Mouse (Mus musculus): ENCODE measurements at regions not wholly inside any gene's neighbourhood (a gene's known extent, or its start where the extent isn't known, plus 50 kb on each side); places are given as distances from the start of the nearest gene placed in this dataset.

GRCm38 (mm10) chr19:32921021-32921420, 163.7 kb downstream of the Pten start:
- Histone ChIP-seq H3K27me3 (replicated peaks; ENCODE audit: control insufficient read depth, insufficient read depth, low read length) (no peaks in the 10 kb centered on the region), H3K27ac (ENCODE audit: insufficient read depth, low read depth, low read length) (no peak overlapping the region), H3K36me3 (ENCODE audit: control insufficient read depth, insufficient read depth, low read length) (no peaks in the 10 kb centered on the region), H3K4me1 (ENCODE audit: control insufficient read depth, insufficient read depth, low read length) (no peaks in the 10 kb centered on the region), H3K4me3 (ENCODE audit: insufficient read depth, low read depth, low read length) (no peak overlapping the region)
- no peak for DNase-seq
- 88% methylated on average over 3 of the region's 3 CpGs for WGBS
- TF ChIP-seq CTCF (conservative IDR thresholded peaks at IDR 0.05; ENCODE audit: insufficient read depth, insufficient read length, low read depth, low read length) = no peak

GRCm38 (mm10) chr19:32923911-32924310, 166.6 kb downstream of the Pten start:
- Histone ChIP-seq H3K4me1 (ENCODE audit: control insufficient read depth, insufficient read depth, low read length) (no peaks in the 10 kb centered on the region), H3K36me3 (ENCODE audit: control insufficient read depth, insufficient read depth, low read length) (no peaks in the 10 kb centered on the region), H3K4me3 (ENCODE audit: insufficient read depth, low read depth, low read length) (no peak overlapping the region), H3K27me3 (replicated peaks; ENCODE audit: control insufficient read depth, insufficient read depth, low read length) (no peaks in the 10 kb centered on the region), H3K27ac (ENCODE audit: insufficient read depth, low read depth, low read length) (no peak overlapping the region)
- DNase-seq = no peak
- WGBS = 92% methylated on average over 3 of the region's 3 CpGs
- TF ChIP-seq CTCF (conservative IDR thresholded peaks at IDR 0.05; ENCODE audit: insufficient read depth, insufficient read length, low read depth, low read length) (no peak), POLR2A (IDR thresholded peaks at IDR 0.05; ENCODE audit: low read depth, low read length) (no peak)

- Histone ChIP-seq H3K36me3 (ENCODE audit: control insufficient read depth, insufficient read depth, low read length) (no peaks in the 10 kb centered on the region), H3K27ac (ENCODE audit: insufficient read depth, low read depth, low read length) (no peak overlapping the region), H3K27me3 (replicated peaks; ENCODE audit: control insufficient read depth, insufficient read depth, low read length) (no peaks in the 10 kb centered on the region), H3K4me3 (ENCODE audit: insufficient read depth, low read depth, low read length) (no peak overlapping the region), H3K4me1 (ENCODE audit: control insufficient read depth, insufficient read depth, low read length) (no peaks in the 10 kb centered on the region)
- WGBS = 62% methylated on average over 6 of the region's 6 CpGs
- DNase-seq = peak; percentile 23
- TF ChIP-seq CTCF (conservative IDR thresholded peaks at IDR 0.05; ENCODE audit: insufficient read depth, insufficient read length, low read depth, low read length) (no peak), POLR2A (IDR thresholded peaks at IDR 0.05; ENCODE audit: low read depth, low read length) (no peak)
These were observed 168.6 kb downstream of the Pten start for GRCm38 (mm10) chr19:32925628-32926505.

DNA sequence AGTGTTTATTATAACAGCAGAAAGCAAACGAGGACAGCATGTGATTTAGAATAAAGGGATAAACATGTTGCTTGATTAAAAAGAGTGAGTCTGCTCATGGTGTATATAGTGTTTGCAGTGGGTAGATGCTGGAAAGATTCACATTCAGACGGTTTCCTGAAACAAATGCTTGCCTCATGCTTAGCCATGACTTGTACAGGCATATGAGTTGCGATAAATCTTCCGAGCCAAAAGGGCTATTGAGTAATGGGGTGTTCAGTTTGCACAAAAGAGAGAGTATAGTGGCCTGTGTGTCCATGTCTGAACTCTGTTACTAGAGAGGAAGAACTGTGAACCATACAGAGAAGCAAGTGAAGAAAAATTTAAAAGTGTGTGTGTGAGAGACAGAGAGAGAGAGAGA, 169.3 kb downstream of the Pten start:
- DNase-seq = no peak
- no peak overlapping the region for H3K4me3 ChIP-seq (ENCODE audit: insufficient read depth, low read depth, low read length)
- H3K4me1 ChIP-seq (ENCODE audit: control insufficient read depth, insufficient read depth, low read length) = no peaks in the 10 kb centered on the region
- no peak overlapping the region for H3K27ac ChIP-seq (ENCODE audit: insufficient read depth, low read depth, low read length)
- no peak for TF ChIP-seq POLR2A (IDR thresholded peaks at IDR 0.05; ENCODE audit: low read depth, low read length)
- TF ChIP-seq CTCF (conservative IDR thresholded peaks at IDR 0.05; ENCODE audit: insufficient read depth, insufficient read length, low read depth, low read length) = no peak
- WGBS = 82% methylated on average over 4 of the region's 4 CpGs
- H3K36me3 ChIP-seq (ENCODE audit: control insufficient read depth, insufficient read depth, low read length) = no peaks in the 10 kb centered on the region
- H3K27me3 ChIP-seq (replicated peaks; ENCODE audit: control insufficient read depth, insufficient read depth, low read length) = no peaks in the 10 kb centered on the region

- H3K4me3 ChIP-seq (ENCODE audit: insufficient read depth, low read depth, low read length) = no peak overlapping the region
- TF ChIP-seq CTCF (conservative IDR thresholded peaks at IDR 0.05; ENCODE audit: insufficient read depth, insufficient read length, low read depth, low read length) (no peak), POLR2A (IDR thresholded peaks at IDR 0.05; ENCODE audit: low read depth, low read length) (no peak)
- no peaks in the 10 kb centered on the region for H3K4me1 ChIP-seq (ENCODE audit: control insufficient read depth, insufficient read depth, low read length)
- no peaks in the 10 kb centered on the region for H3K36me3 ChIP-seq (ENCODE audit: control insufficient read depth, insufficient read depth, low read length)
- no peak for DNase-seq
- WGBS = 91% methylated on average over 5 of the region's 5 CpGs
- no peak overlapping the region for H3K27ac ChIP-seq (ENCODE audit: insufficient read depth, low read depth, low read length)
- H3K27me3 ChIP-seq (replicated peaks; ENCODE audit: control insufficient read depth, insufficient read depth, low read length) = no peaks in the 10 kb centered on the region
These were observed 176.4 kb downstream of the Pten start for GRCm38 (mm10) chr19:32933676-32934075.

DNA sequence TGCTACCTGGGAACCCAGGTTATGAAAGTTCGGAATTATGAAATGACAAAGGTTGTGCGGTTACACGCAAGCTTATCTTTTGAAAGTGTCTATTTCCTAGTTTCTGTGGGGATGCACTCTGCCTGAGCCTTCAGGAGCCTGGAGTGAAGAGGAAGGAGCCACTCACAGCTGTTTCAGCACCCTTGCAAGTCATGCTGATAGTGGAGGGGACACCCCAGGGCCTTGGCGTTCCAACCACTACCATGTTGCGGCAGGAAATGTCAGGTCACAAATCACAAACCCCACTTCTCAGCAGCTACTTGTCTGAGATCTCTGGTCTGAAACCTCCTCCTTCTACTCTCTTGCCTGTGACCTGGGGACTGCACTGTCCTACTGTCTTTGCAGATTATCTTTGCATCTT, 178.3 kb downstream of the Pten start:
- no peak for TF ChIP-seq CTCF (conservative IDR thresholded peaks at IDR 0.05; ENCODE audit: insufficient read depth, insufficient read length, low read depth, low read length)
- no peak for TF ChIP-seq POLR2A (IDR thresholded peaks at IDR 0.05; ENCODE audit: low read depth, low read length)
- 88% methylated on average over 5 of the region's 5 CpGs for WGBS
- Histone ChIP-seq H3K36me3 (ENCODE audit: control insufficient read depth, insufficient read depth, low read length) (no peaks in the 10 kb centered on the region), H3K27ac (ENCODE audit: insufficient read depth, low read depth, low read length) (no peak overlapping the region), H3K27me3 (replicated peaks; ENCODE audit: control insufficient read depth, insufficient read depth, low read length) (no peaks in the 10 kb centered on the region), H3K4me3 (ENCODE audit: insufficient read depth, low read depth, low read length) (no peak overlapping the region), H3K4me1 (ENCODE audit: control insufficient read depth, insufficient read depth, low read length) (no peaks in the 10 kb centered on the region)
- no peak for DNase-seq

GRCm38 (mm10) chr19:32937591-32937990, 180.3 kb downstream of the Pten start:
- no peaks in the 10 kb centered on the region for H3K27me3 ChIP-seq (replicated peaks; ENCODE audit: control insufficient read depth, insufficient read depth, low read length)
- H3K27ac ChIP-seq (ENCODE audit: insufficient read depth, low read depth, low read length) = no peak overlapping the region
- no peaks in the 10 kb centered on the region for H3K4me1 ChIP-seq (ENCODE audit: control insufficient read depth, insufficient read depth, low read length)
- TF ChIP-seq POLR2A (IDR thresholded peaks at IDR 0.05; ENCODE audit: low read depth, low read length) = no peak
- TF ChIP-seq CTCF (conservative IDR thresholded peaks at IDR 0.05; ENCODE audit: insufficient read depth, insufficient read length, low read depth, low read length) = no peak
- no peaks in the 10 kb centered on the region for H3K36me3 ChIP-seq (ENCODE audit: control insufficient read depth, insufficient read depth, low read length)
- no peak overlapping the region for H3K4me3 ChIP-seq (ENCODE audit: insufficient read depth, low read depth, low read length)
- WGBS = 78% methylated on average over 6 of the region's 6 CpGs
- no peak for DNase-seq
